In genomic region chr9:14244528-14244927, GRCm38 (mm10) we compare ENCODE assay signal across 10 mouse cellular contexts. TPM values are rescaled to one million over a fixed set of nuclear protein-coding genes. Genes with fewer than 3 reads are reported as not detected.
A peak's percentile ranks its signal among the peaks of the same experiment; 100 is the strongest.
DNase-seq lines count a peak whose midpoint lies in the region; ATAC-seq and TF ChIP-seq lines count a peak whose summit lies in the region.
"Had no signal": no experiment of that assay in that cellular context is flagged by ENCODE, and none has a peak within 500 bp of the region (broad histone marks: within the 10 kb centered on the region; RNA-seq: fewer than 3 reads in every experiment).

No protein-coding gene starts in this region.

- no peak overlapping the region for H3K4me2 ChIP-seq in lung, embryonic 15.5 days

- TF ChIP-seq CTCF in lung, adult 2 months (IDR thresholded peaks at IDR 0.05; ENCODE audit: insufficient read depth, low read length), result no peak

- intact Hi-C loops in heart, postnatal 36 days (cut with DNase I), result no loop called here

- H3K4me1 ChIP-seq in lung, embryonic 15.5 days, result peaks cover 24% of the 10 kb centered on the region
- H3K4me1 ChIP-seq in lung, adult 2 months (ENCODE audit: control insufficient read depth, insufficient read depth, low read length), result no peaks in the 10 kb centered on the region; the same call in 1 of the 2 replicates

- H3K9ac ChIP-seq in lung, embryonic 15.5 days, result no peak overlapping the region

- peak overlapping the region; percentile 87; the same call in 1 of the 2 replicates for H3K27ac ChIP-seq in lung, embryonic 15.5 days

- TF ChIP-seq POLR2A in lung, adult 2 months (IDR thresholded peaks at IDR 0.05; ENCODE audit: borderline replicate concordance, extremely low read depth, low read depth, low read length), result no peak

- no peak for DNase-seq in lung, adult 2 months
- DNase-seq in c-Kit-positive CD71-negative TER-119-negative erythroid progenitor cells, embryonic 14.5 days (ENCODE audit: low read depth), result peak; percentile 10
- DNase-seq in thymus, postnatal 10 days (ENCODE audit: low spot score in 2 of 2), result peak; percentile 51 to 54
- no peak for DNase-seq in layer of hippocampus, postnatal 14 days (ENCODE audit: low spot score in 2 of 2)
- no peak for DNase-seq in heart, postnatal 36 days
- DNase-seq: cerebellum, postnatal 36 days; left cerebral cortex, postnatal 4 days had no signal

- H3K27me3 ChIP-seq in lung, embryonic 15.5 days, result no peaks in the 10 kb centered on the region

- no peak for ATAC-seq in lung, embryonic 15.5 days (ENCODE audit: borderline replicate concordance, extremely low read depth, low FRiP score, low TSS enrichment)
- peak; percentile 93 for ATAC-seq in megakaryocyte progenitor cell, adult 5-6 weeks (replicated peaks; ENCODE audit: poor library complexity)
- ATAC-seq: intestine, embryonic 16.5 days had no signal

- 55% methylated on average over 9 of the region's 9 CpGs for WGBS in lung, embryonic 15.5 days
- 49% methylated on average over 9 of the region's 9 CpGs for WGBS in lung, adult 2 months

- H3K9me3 ChIP-seq in lung, embryonic 15.5 days, result no peaks in the 10 kb centered on the region

- H3K36me3 ChIP-seq in lung, embryonic 15.5 days, result no peaks in the 10 kb centered on the region

- no peak overlapping the region for H3K4me3 ChIP-seq in lung, embryonic 15.5 days
- H3K4me3 ChIP-seq in lung, adult 2 months (replicated peaks; ENCODE audit: extremely low read depth, low read depth, low read length), result no peak overlapping the region

RNA-seq across cellular contexts. Expression of gene Sesn3, which starts 30.3 kb away (rescaled TPM):
- polyA plus RNA-seq in lung, embryonic 15.5 days (2015; fragmentation: Nextera tagmentation; extraction: Ambion mirVana), result 16.6 and 16.7 TPM in 2 replicates
- 7.8 and 9.5 TPM in 2 replicates for polyA plus RNA-seq in lung, adult 2 months (2012; rRNA removed)
- total RNA-seq in megakaryocyte progenitor cell, adult 5-6 weeks (2015), result 6.1 and 7.5 TPM in 2 replicates
- total RNA-seq in megakaryocyte progenitor cell, adult 5-6 weeks (2017), result 4.5 and 5.6 TPM in 2 replicates
- total RNA-seq in layer of hippocampus, postnatal 14 days (2021), result 10 to 100 TPM; 59.1 to 66.2 TPM
- 10 to 100 TPM; 23.3 to 25.0 TPM for total RNA-seq in heart, postnatal 36 days (2021)

Comparison
In these comparisons a context has a peak if more than half of its experiments do, and no peak if none do; other contexts are left out.
1. DNase-seq: peak in c-Kit-positive CD71-negative TER-119-negative erythroid progenitor cells, embryonic 14.5 days (single experiment) and thymus, postnatal 10 days (2 of 2); none in lung, adult 2 months (single experiment), layer of hippocampus, postnatal 14 days (0 of 2) and heart, postnatal 36 days (0 of 2).